Comparison of ENCODE assay signal across 11 mouse cellular contexts in the genomic region with DNA sequence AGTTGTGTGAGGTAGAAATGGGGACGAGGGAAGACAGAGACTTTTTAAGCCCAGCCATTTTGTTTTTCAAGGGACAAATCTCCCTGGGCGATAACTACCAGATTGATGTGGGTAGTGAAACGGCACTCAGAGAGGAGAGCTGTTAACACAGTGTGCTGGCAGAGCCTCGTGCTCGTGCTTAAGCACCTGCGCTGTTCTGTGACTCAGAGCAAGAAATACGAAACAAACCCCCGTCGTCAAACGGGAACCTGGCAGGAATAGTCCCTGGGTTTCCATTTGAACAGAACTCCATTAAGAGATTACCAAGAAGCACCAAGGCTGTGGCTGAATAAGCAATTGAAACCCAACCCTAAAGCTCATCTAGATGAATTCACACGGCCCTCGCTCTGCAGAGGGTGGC.
DNase-seq lines count a peak whose midpoint lies in the region; ATAC-seq and TF ChIP-seq lines count a peak whose summit lies in the region.
"Had no signal": no experiment of that assay in that cellular context is flagged by ENCODE, and none has a peak within 500 bp of the region (broad histone marks: within the 10 kb centered on the region; RNA-seq: fewer than 3 reads in every experiment).

No protein-coding gene starts in this region.

- peak overlapping the region; percentile 32; the same call in 1 of the 2 replicates for H3K9ac ChIP-seq in forebrain, embryonic 14.5 days (ENCODE audit: low read length)
- no peak overlapping the region for H3K9ac ChIP-seq in forebrain, embryonic 13.5 days
- H3K9ac ChIP-seq in kidney, embryonic 15.5 days = no peak overlapping the region
- H3K9ac ChIP-seq: midbrain, embryonic 15.5 days had no signal

- H3K27me3 ChIP-seq in forebrain, embryonic 14.5 days (replicated peaks; ENCODE audit: control insufficient read depth, insufficient read depth, low read length) = no peaks in the 10 kb centered on the region
- no peaks in the 10 kb centered on the region for H3K27me3 ChIP-seq in forebrain, embryonic 13.5 days
- no peaks in the 10 kb centered on the region for H3K27me3 ChIP-seq in kidney, embryonic 15.5 days
- H3K27me3 ChIP-seq: midbrain, embryonic 15.5 days had no signal

- H3K4me1 ChIP-seq in forebrain, embryonic 14.5 days (ENCODE audit: control insufficient read depth, insufficient read depth, low read length) = peaks cover 29% of the 10 kb centered on the region
- H3K4me1 ChIP-seq in forebrain, embryonic 13.5 days = peaks cover 58% of the 10 kb centered on the region
- H3K4me1 ChIP-seq in kidney, embryonic 15.5 days = peaks cover 18% of the 10 kb centered on the region

- 45% methylated on average over 12 of the region's 12 CpGs for WGBS in forebrain, embryonic 14.5 days
- 41% methylated on average over 12 of the region's 12 CpGs for WGBS in forebrain, embryonic 13.5 days
- WGBS in kidney, embryonic 15.5 days = 44% methylated on average over 12 of the region's 12 CpGs

- TF ChIP-seq CTCF in brain, embryonic 14.5 days (IDR thresholded peaks at IDR 0.05; ENCODE audit: borderline replicate concordance, extremely low read depth, insufficient read depth, insufficient read length) = no peak

- no peaks in the 10 kb centered on the region for H3K9me3 ChIP-seq in forebrain, embryonic 14.5 days (replicated peaks; ENCODE audit: control insufficient read depth, low read length)
- H3K9me3 ChIP-seq in forebrain, embryonic 13.5 days (replicated peaks) = no peaks in the 10 kb centered on the region
- H3K9me3 ChIP-seq in kidney, embryonic 15.5 days (replicated peaks) = no peaks in the 10 kb centered on the region
- H3K9me3 ChIP-seq: midbrain, embryonic 15.5 days had no signal

- DNase-seq in forebrain, embryonic 14.5 days (ENCODE audit: low spot score) = peak; percentile 44
- DNase-seq in kidney, postnatal 4 days = no peak
- DNase-seq in brain, embryonic 14.5 days (ENCODE audit: low read depth) = peak; percentile 66
- DNase-seq in left cerebral cortex, adult 9 months (ENCODE audit: low spot score in 2 of 2) = peak; percentile 62 to 87
- no peak for DNase-seq in testis, postnatal 10 days (ENCODE audit: low spot score)
- no peak for DNase-seq in embryo, embryonic 11 days
- DNase-seq: gastrocnemius, postnatal 14 days had no signal

- H3K27ac ChIP-seq in forebrain, embryonic 14.5 days (ENCODE audit: low read depth, low read length) = peak overlapping the region; percentile 52; the same call in 1 of the 2 replicates
- H3K27ac ChIP-seq in forebrain, embryonic 13.5 days = no peak overlapping the region
- H3K27ac ChIP-seq in kidney, embryonic 15.5 days = no peak overlapping the region
- H3K27ac ChIP-seq: midbrain, embryonic 15.5 days had no signal

- no peaks in the 10 kb centered on the region for H3K36me3 ChIP-seq in forebrain, embryonic 14.5 days (ENCODE audit: control insufficient read depth, insufficient read depth, low read length)
- no peaks in the 10 kb centered on the region for H3K36me3 ChIP-seq in forebrain, embryonic 13.5 days (ENCODE audit: poor library complexity, severe bottlenecking)
- no peaks in the 10 kb centered on the region for H3K36me3 ChIP-seq in kidney, embryonic 15.5 days
- H3K36me3 ChIP-seq: midbrain, embryonic 15.5 days had no signal

- no peak overlapping the region for H3K4me3 ChIP-seq in forebrain, embryonic 14.5 days (ENCODE audit: low read depth, low read length)
- no peak overlapping the region for H3K4me3 ChIP-seq in forebrain, embryonic 13.5 days
- H3K4me3 ChIP-seq in kidney, embryonic 15.5 days (replicated peaks) = no peak overlapping the region
- H3K4me3 ChIP-seq: midbrain, embryonic 15.5 days had no signal

- no peak for ATAC-seq in forebrain, embryonic 14.5 days
- ATAC-seq in forebrain, embryonic 13.5 days = no peak
- no peak for ATAC-seq in kidney, embryonic 15.5 days (replicated peaks; ENCODE audit: low FRiP score)
- ATAC-seq: intestine, postnatal 0 days; midbrain, embryonic 15.5 days had no signal

- TF ChIP-seq POLR2A in brain, embryonic 14.5 days (IDR thresholded peaks at IDR 0.05; ENCODE audit: borderline replicate concordance, extremely low read depth, insufficient read depth, insufficient read length, poor library complexity, severe bottlenecking) = no peak

- no peak overlapping the region for H3K4me2 ChIP-seq in forebrain, embryonic 14.5 days (ENCODE audit: low read length)
- H3K4me2 ChIP-seq in forebrain, embryonic 13.5 days = no peak overlapping the region
- H3K4me2 ChIP-seq in kidney, embryonic 15.5 days = 0 out of 2 replicates have a peak overlapping the region, but pooled peaks have one; percentile 2
- H3K4me2 ChIP-seq: midbrain, embryonic 15.5 days had no signal

Comparison
In these comparisons a context has a peak if more than half of its experiments do, and no peak if none do; other contexts are left out.
1. DNase-seq: peak in forebrain, embryonic 14.5 days (single experiment), brain, embryonic 14.5 days (single experiment) and left cerebral cortex, adult 9 months (2 of 2); none in kidney, postnatal 4 days (0 of 2), testis, postnatal 10 days (single experiment) and embryo, embryonic 11 days (single experiment).